Mouse (Mus musculus) natural killer cell, adult 2 months (primary cell): ENCODE data around the gene Sspo.
"Not testable (repeated sequence)": the region's sequence is repeated elsewhere in the genome, so short reads cannot be mapped to it uniquely, and the experiment has no call there.

ENCODE experiments used
- DNase-seq, 2 experiments: peaks; one replicate each; pipeline ENCODE4 v3.0.0; 2022; ENCODE audit warnings: low spot score in 2 of 2

The Sspo gene

DNA sequence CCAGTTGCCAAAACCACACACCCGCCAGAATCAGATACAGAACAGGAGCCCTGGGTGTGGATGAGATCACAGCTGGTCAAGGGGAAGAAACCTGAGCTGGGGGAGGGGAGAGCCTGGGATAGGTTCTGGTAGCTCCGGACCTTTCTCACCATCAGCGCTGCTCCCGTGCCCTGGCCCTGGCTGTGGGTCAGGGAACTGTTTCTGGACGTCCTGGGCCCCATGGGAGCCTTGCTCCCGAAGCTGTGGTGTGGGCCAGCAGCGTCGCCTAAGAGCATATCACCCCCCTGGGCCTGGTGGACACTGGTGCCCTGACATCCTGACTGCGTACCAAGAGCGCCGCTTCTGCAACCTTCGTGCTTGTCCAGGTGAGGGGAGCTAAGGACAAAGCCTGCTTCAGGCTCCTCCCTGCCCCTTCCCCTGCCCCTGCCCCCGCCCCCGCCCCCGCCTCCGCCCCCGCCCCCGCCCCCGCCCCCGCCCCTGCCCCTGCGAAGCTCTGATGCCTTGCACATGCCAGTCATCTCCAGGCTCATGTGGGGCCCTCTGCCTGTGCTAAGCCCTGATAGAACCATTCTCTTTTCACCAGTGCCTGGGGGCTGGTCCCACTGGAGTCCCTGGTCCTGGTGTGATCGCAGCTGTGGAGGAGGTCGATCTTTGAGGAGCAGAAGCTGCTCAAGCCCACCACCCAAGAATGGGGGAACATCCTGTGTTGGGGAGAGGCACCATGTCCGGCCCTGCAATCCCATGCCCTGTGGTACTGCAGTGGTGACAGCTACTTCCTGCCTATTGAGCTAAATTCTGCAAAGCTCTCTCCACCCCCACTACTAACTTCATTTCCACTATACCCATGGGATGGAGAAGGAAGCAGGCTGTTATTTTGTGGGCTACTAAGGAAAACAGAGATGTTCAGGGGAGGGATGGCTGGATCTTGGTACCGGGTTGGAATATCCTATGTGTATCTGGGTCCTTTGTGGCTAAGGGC is 40.0 kb downstream of the Sspo start:
- DNase-seq = peak in 1 of 2 experiments; percentile 16

DNA sequence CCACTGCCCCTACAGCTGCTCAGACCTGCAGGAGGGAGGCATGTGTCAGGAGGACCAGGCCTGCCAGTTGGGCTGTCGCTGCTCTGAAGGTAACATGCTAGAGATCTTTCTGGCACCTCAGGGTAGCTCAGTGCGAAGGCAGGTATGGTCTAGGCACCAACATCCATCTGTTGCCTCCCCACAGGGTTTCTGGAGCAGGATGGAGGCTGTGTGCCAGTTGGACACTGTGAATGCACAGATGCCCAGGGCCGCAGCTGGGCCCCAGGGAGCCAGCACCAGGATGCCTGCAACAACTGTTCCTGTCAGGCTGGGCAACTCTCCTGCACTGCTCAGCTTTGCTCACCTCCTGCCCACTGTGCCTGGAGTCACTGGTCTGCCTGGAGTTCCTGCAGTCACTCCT is 41.7 kb downstream of the Sspo start:
- DNase-seq = no peak

DNA sequence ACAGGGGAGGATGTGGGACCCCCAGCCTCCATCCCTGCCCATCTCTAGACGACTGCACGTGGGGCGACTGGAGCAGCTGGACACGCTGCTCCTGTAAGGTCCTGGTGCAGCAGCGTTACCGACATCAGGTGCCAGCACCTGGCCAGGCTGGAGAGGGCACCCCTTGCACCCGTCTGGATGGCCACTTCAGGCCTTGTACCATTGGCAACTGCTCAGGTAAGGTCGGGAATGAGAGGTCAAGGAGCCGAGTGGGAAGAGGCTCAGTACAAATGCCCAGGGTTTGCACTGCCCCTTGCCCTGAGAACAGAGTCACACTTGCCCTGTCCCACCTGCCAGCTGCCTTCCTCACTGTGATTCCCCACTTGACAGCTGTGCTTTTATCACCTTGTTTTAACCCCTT is 43.3 kb downstream of the Sspo start:
- no peak for DNase-seq

DNA sequence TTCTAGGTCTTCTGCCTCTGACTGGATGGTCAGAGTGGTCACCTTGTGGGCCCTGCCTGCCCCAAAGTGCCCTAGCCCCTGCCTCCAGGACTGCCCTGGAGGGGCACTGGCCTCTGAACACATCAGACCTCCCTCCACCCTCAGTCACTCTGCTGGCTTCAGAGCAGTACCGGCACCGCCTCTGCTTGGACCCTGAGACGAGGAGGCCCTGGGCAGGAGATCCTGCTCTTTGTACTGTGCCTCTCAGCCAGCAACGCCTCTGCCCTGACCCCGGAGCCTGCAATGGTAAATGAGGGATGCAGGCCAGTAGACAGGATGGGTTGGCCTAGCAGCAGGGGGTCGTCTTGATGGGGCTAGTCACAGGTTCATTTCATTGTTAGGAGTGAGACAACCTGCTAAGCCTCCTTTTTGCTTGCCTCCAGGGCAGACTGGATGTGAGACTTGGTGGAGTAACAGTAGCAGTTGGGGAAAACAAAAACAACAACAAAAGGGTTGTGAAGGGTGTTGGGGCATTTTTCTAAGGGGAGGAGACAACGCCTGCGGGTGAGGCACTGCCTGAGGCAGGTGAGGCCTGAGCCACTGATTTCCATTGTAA is 45.2 kb downstream of the Sspo start:
- DNase-seq = no peak

DNA sequence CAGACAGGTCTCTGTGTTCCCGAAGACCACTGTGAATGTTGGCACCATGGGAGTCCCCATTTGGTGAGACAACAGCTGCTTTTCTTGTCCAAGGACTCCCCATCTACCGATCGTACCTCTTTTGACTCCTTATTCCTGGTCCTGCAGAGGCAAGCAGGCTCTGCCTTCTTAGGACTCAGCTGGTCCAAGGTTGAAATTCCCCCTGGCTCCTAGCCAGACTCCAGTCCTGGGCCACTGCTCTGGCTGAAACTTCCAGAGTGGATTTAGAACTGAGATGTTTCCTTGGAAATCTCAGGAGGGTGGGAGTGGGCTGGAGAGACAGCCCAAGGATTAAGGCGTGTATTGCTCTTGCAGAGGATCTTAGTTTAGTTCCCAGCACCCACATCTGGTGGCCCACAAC is 49.5 kb downstream of the Sspo start:
- DNase-seq = no peak

DNA sequence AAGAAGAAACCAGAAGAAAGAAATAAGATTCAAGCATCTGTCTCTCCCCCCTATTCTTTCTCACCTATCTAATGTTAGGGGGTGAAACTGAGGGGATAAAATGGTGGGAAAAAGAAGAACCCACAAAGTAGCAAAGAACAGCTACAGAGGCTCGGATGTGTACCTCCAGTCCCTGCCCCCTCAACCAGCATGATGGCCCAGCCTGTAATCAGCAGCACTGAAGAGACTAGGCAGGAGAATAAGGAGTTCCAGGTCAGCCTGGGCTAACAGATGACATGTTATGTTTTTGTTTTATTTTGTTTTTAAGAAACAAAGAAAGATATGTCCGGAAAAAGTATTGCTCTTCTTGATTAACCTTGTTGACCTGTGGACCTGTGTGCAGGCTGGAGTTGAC is 55.8 kb downstream of the Sspo start:
- DNase-seq = no peak

DNA sequence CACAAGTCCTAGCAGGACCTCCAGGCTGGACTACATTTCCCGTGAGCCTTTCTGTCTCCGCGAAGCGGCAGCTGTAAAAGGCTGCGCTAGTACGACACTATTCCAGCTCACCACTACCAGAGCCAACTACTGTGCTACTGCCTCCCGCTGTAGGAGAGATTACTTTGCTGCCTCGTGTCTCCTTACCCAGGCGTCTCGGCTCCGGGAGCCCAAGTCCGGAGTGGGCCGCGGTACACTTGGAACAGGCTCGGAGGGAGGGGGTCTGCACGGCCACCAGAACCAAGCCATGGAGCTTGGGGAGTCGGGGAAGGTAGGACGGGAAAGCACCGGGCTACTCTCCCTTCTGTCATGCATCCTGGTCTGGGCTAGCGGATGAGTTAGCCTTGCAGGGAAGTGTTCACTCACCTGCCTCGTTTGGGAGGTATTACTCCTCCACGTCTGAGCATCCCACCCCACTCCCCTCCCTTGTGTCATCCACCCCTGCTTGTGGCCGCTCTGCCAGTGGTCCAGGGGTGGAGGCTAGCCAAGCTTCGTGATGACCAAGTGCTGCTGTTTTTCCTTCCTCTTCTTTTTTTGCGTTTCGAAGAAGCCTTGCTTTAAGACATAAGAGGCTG is 56.3 kb downstream of the Sspo start:
- peak; percentile 40 to 42 for DNase-seq

DNA sequence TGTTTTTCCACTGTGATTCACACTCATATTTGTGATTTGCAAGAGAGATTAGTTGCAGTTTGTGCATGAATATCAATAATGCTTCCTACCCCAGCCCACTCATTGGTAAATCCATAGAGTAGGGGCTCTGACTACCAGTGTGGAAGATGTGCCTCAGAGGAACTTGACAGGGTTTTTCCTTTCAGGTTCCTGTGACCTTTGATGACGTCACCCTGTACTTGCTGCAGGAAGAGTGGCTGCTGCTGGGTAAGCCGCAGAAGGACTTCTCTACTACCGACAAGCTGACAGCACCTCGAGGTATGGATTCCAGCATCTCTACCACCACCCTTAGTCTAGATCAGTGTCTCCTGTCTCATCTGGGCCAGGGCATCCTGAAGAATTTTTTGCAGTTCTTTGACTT is 60.1 kb downstream of the Sspo start:
- DNase-seq = no peak

DNA sequence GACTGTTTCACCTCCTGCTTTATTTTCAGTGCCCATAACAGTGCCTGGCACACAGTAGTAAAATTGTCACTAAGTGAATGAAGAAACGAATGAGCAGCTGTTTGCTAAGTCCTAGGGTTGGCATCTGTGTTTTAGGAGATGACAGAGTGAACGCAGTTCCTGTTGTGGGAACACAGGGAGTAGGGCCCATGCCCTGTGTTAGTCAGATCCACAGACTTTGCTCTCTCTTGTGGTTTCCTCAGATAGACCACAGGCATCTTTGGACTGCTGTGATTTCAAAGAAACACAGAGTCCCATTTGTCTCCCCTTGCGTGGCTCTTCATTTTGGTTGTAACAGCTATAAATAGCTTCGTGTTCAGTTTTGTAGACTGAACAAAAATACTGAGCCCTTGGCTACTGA is 62.4 kb downstream of the Sspo start:
- no peak for DNase-seq

DNA sequence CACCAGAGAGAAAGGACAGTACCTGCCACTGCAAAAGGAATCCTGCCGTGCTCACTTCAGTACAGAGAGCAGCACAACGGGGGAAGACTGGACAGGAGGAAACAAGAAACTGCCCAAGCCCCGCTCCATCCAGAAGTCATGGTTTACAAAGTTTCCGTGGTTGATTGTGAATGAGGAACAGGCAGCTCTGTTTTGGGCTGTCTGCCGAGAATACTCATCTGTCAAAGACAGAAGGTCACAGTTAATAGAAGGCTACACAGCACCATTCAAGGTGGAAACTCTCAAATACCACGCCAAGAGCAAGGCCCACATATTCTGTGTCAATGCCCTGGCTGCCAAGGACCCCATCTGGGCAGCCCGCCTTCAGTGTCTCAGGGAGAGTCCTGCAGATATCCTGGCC is 63.8 kb downstream of the Sspo start:
- DNase-seq = no peak

DNA sequence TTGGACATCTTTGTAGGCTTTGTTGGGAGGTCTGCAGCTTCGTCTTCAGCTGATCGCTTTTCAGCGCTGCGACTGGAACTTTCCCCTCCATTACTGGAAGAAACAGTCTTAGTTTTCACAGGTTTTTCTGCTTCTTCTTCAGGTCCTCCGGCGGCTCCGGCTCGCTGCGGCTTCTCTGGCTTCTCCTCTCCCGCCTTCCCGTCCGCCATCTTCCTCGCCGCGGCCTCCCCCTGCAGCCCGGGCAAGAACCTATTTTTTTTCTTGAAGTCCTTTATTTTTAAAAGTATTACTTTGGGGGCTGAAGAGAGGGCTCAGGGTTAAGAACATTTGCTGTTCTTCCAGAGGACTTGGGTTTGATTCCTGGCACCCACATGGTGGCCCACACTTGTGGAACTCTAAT is 76.9 kb downstream of the Sspo start:
- DNase-seq = not testable (repeated sequence)

DNA sequence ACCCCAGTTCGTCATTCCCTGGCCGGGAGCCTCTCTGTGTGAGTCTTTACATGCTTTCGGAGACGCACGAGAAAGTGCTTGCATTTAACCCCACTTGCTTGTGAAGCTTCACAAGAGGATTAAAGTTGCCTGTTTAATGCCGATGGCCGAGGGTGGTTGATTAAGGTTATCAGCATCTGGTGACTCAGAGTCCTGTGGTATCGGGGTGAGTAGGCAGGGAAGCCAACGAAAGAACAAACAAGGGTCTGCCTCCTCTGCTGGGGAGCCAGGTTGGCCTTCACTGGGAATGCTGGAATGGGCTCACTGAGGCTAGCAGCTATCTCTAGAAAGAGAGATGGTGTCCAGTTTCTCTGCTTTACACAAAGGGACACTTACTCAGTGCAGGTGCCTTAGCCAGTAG is 79.9 kb downstream of the Sspo start:
- no peak for DNase-seq

DNA sequence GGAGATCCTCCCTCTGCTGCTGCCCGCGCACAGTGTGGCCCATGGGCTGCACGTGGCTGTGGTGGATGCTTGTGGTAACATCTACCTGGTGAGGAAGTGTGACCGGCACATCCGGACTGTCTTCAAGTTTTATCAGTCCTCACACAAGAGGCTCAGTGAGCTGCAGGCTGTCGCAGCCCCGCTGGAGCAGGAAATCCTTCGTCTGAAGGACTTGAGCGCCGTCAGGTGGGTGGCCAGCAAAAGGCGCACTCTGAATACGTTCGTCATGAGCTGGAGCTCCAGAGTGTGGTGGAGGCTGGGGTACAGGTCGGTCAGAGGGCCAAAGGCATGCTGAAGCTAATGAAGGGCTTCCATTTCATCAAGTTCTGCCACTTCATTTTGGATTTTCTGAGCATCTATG is 81.2 kb downstream of the Sspo start:
- DNase-seq = no peak

DNA sequence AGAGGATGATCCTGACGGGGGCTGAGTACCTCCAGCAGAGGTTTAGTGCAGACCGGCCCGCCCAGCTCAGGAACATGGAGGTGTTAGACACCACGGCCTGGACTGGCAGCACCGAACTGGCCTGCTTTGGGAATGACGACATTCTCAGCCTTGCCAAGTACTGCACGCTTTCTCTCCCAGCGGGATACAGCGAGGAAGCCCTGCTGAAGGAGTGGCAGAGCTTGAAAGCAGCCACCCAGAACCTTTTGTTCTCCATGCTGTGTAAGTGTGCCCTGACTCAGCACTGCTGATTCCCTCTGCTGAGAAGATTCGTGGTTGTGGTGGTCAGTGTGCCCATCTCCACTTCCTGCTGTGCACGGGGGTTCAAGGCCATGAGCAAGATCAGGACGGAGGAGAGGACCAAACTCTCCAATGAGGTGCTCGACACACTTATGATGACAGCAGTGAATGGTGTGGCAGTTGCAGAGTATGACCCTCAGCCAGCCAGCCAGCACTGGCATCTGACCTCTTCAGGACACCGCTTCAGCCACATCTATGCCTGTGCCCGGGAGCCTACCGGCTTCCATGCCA is 81.9 kb downstream of the Sspo start:
- no peak for DNase-seq

DNA sequence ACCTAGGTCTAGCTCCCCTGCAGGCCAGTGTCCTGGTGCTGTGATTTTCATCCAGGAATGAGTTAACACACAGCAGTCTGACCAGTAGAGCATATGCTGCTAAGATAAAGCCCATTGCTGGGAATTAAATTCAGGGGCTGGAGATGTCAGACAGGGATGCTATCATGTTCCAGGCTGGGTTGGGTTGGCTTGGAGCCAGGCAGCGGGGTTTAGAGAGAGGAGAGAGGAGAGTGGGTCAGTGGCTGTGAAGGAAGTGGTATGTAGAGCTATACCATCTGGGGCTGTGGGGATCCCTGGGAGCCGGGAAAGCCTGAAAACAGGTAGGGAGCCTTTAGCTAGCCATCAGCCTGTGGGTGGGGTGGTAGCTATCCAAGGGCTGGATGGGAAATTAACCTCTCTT is 82.8 kb downstream of the Sspo start:
- no peak for DNase-seq

DNA sequence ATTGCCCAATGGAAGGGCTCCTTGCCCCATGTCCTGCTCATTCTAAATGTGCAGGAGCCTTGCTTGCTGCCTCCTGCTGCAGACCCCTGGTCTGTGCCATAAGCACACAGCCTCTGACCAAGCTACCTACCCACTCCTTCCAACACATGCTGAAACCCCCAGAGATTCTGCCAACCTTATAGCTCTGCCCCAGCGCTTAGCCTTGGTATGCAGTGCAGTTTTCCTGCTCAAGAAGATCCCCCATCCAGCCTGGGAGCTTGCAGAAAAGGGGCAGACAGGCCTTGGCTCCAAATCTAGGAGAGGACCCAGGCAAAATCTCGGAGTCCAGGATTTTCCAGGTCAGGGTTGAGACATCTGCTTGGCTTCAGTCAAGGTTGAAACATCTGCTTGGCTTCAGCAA is 85.4 kb downstream of the Sspo start:
- DNase-seq = no peak

DNA sequence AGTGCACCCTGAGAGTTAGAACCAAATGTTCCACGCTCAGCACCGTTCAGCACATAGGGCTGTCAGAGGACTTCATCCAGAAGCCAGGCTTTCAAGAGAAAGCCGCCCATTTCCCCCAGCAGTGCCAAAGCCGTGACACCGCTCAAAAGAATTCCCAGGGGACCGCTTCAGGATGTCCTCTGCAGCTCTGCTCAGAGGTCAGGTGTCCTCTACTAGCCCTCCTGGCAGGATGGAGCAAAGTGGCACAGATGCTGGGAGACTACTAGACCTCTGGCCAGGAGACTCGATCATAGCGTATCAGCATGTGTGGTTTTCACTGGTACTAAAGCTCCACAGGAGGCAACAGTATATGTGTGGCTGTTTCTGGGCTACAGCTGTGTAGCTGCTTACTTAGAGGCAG is 86.9 kb downstream of the Sspo start:
- no peak for DNase-seq

DNA sequence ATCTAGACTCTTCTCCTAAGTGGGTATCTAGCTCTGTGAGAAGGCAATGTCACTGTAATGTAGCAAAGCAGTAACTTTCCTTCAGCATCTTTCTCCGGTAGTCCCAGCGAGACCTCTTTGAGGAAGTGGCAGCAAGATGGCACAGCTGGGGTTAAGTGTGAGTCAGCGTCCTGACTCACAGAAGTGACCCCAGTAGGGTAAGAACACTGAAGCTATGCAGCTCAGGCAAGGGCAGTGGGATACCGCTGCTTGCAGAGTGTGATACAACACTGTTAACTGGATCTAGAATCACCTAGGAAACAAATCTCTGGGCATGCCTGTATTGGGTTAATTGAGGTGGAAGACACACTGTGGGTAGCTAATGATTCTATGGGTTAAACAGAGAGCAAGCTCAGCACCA is 88.1 kb downstream of the Sspo start:
- DNase-seq = no peak

DNA sequence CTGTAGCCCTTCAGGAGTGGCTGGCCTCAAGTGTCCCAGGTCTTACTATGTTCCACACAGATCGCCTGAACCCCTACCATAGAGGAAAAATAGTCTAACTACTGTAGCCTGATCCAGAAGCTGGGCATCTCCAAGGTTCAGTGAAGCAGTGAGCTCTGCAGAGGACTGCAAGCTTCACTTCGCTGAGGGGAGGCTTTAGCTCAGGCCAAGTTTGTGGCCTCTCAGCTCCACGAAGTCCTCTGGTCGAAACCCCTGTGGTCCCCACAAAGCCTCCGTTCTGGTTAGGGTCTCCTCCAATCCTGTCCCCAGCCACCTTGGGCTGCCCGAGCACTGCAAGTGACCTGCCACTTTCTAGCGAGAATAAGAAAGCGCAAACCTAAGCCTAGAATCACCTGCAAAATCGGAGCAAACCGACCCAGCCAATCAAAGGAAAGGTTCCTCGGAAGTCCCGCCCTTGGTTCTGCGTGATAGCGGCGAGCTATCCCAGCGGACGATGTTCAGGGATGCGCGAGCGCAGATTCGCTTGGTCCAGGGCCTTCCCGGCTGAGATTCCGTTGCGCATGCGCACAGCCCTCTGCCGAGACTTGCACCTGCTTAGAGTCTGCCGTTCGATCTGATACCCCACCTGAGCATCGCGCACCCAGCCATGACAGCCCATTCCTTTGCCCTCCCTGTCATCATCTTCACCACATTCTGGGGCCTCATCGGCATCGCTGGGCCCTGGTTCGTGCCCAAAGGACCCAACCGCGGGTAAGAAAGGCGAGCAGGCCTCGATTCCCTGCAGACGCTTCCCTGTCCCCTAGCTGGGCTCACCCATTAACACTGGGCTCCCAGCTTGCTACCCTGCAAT is 89.3 kb downstream of the Sspo start, which contains the start of gene Atp6v0e2:
Gene Atp6v0e2, plus strand, starts transcription at position 511 of the 850 bp plus-strand sequence.
- DNase-seq = no peak

DNA sequence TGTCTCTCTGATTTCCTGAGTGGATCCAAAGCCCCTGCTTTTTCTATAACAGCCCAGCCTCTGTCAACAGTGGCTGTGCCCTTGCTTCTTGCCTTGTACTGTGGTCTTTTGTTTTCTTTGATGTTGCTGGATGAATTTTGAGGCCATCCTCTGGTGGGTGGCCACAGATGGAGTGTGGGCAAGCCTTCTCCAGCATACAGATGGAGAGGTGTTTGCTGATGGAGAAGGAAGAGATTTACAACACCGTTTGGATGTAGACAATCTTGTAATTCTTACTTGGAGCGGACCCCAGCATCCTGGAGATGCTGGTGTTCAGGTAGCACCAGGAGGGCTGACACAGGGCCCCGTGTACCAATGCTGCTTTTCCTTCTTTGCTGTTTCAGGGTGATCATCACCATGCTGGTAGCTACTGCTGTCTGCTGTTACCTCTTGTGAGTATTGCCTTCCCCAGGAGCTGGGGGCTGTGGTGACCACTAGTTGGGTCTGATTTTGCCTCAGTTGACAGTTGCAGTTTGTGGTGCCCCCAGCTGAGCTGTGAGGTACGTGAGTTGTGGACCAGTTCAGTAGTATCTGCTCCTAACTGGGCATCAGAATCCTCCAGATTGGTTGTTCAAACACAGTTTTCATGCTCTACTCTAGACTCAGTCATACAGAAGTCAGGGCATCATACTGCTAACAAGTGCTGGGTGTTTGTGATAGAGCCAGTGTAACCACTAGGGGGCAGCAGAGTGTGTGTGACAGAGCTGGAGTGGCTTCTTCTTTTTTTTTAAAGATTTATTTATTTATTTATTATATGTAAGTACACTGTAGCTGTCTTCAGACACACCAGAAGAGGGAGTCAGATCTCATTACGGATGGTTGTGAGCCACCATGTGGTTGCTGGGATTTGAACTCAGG is 91.1 kb downstream of the Sspo start:
- peak; percentile 66 to 72 for DNase-seq

DNA sequence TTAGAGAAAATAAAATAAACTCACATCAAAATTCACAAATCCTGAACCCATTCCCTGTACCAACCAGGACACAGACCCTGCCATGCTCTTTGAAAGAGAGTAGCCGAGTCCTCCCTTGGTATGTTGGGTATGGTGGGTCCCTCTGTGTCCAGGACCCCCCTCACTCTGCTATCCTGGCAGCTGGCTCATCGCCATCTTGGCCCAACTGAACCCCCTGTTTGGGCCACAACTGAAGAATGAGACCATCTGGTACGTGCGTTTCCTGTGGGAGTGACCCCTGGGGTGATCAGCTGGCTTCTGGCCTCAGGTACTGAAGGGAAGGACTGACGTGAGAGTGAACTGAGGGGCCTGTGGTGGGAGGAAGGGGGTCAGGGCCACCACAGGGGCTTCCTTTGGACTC is 91.8 kb downstream of the Sspo start:
- no peak for DNase-seq
